Mouse (Mus musculus): ENCODE results near the gene Gtf3c4.

Gtf3c4 gene

GRCm38 (mm10) chr2:28799575-28799974 is 40.6 kb downstream of the Gtf3c4 start:
- DNase-seq (ENCODE audit: low read depth, low spot score) = no peak

- DNase-seq (ENCODE audit: low read depth, low spot score) = no peak
Observed at GRCm38 (mm10) chr2:28798390-28798789, 41.8 kb downstream of the Gtf3c4 start.

- no peak for DNase-seq (ENCODE audit: low read depth, low spot score)
Observed at GRCm38 (mm10) chr2:28797490-28798106, 42.6 kb downstream of the Gtf3c4 start.

GRCm38 (mm10) chr2:28796298-28796697 is 43.9 kb downstream of the Gtf3c4 start:
- no peak for DNase-seq (ENCODE audit: low read depth, low spot score)

- DNase-seq (ENCODE audit: low read depth, low spot score) = no peak
Observed at GRCm38 (mm10) chr2:28794623-28795022, 45.5 kb downstream of the Gtf3c4 start.

GRCm38 (mm10) chr2:28792931-28793610 is 47.1 kb downstream of the Gtf3c4 start:
- DNase-seq (ENCODE audit: low read depth, low spot score) = peak; percentile 72

GRCm38 (mm10) chr2:28787067-28787619 is 53.0 kb downstream of the Gtf3c4 start:
- peak; percentile 43 for DNase-seq (ENCODE audit: low read depth, low spot score)

GRCm38 (mm10) chr2:28786355-28787066 is 53.6 kb downstream of the Gtf3c4 start:
- DNase-seq (ENCODE audit: low read depth, low spot score) = no peak

- peak; percentile 76 for DNase-seq (ENCODE audit: low read depth, low spot score)
Observed at GRCm38 (mm10) chr2:28781310-28781709, 58.9 kb downstream of the Gtf3c4 start.

- DNase-seq (ENCODE audit: low read depth, low spot score) = no peak
Observed at GRCm38 (mm10) chr2:28780001-28780782, 60.0 kb downstream of the Gtf3c4 start.

GRCm38 (mm10) chr2:28776728-28777127 is 63.4 kb downstream of the Gtf3c4 start:
- no peak for DNase-seq (ENCODE audit: low read depth, low spot score)

GRCm38 (mm10) chr2:28774073-28774472 is 66.1 kb downstream of the Gtf3c4 start:
- no peak for DNase-seq (ENCODE audit: low read depth, low spot score)
